Mouse (Mus musculus): ENCODE data around the gene Prkra. TPM values are rescaled to one million over a fixed set of nuclear protein-coding genes. Genes with fewer than 3 reads are reported as not detected.

Prkra gene
- polyA plus RNA-seq, 1 experiment from 2014 or later: 86.2 TPM

GRCm38 (mm10) chr2:76674725-76675427 is 27.1 kb upstream of the Prkra start, which contains the start of gene Plekha3:
Gene Plekha3 (plus strand): TSS chr2:76675281.
- Histone ChIP-seq H3K9me3 (no peaks in the 10 kb centered on the region), H3K27me3 (no peaks in the 10 kb centered on the region), H3K36me3 (no peaks in the 10 kb centered on the region), H3K9ac (replicated peaks) (peak within 1 kb of the TSS; percentile 91), H3K27ac (replicated peaks) (peak within 1 kb of the TSS; percentile 81), H3K4me2 (replicated peaks) (peak within 1 kb of the TSS; percentile 60), H3K4me3 (peak within 1 kb of the TSS; percentile 68), H3K4me1 (peaks cover 17% of the 10 kb centered on the region)
- ATAC-seq (ENCODE audit: low FRiP score, low read depth): peak; percentile 70
- WGBS: 6% methylated on average over 43 of the region's 52 CpGs

DNA sequence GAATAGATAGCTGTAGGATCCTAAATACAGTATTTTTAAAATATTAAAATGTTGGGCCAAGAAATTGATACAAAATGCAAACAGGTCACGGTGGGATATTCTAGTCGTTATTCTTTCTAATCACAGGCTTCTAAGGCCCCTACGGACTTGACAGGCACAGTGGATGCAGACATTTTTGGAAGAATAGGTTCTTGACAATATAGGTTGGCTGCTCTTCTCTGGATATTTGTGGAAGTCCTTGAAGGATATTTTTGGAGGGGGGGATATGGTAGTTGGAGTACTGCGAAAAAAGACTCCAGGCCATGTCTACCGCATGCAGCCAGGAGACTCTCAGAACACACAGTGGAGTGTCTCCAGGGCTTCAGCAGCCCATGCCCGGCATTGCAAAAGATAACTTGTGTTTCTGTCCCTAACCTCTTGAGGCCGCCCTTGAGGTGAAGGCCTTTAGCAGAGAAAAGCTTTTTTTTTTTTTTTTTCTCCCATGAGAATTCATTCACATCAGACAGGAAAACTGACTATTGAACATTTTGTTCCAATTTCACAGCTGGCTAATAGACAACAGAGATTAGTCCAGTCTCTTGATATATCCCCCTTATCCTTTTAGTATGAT is 25.8 kb upstream of the Prkra start:
- WGBS: 41% methylated on average over 7 of the region's 7 CpGs
- peak overlapping the region; percentile 43 for H3K4me3 ChIP-seq
- no peaks in the 10 kb centered on the region for H3K36me3 ChIP-seq
- no peak overlapping the region for H3K9ac ChIP-seq (replicated peaks)
- peaks cover 17% of the 10 kb centered on the region for H3K4me1 ChIP-seq
- H3K27me3 ChIP-seq: no peaks in the 10 kb centered on the region
- no peaks in the 10 kb centered on the region for H3K9me3 ChIP-seq
- ATAC-seq (ENCODE audit: low FRiP score, low read depth): no peak
- peak overlapping the region; percentile 57 for H3K4me2 ChIP-seq (replicated peaks)
- peak overlapping the region; percentile 56 for H3K27ac ChIP-seq (replicated peaks)

DNA sequence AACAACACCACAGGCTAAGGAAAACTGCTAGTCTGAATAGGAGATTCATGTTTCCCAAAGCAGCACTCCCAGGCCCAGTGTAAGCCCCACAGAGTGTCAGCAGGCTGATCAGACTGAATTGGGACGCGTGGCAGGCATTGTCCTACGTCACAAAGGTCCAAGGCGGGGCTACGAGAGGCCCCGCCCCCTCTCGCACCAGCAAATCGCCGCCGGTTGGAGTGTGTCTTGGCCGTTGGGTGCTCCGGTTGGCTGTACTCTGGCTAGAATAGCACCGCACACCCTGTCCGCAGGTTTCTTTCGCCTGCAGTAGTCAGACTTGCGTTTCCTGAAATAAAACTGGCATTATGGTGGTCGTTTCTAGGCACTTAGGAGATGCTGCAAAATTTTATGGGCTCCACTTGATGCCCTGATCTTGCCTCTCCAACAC is 25.2 kb upstream of the Prkra start, which contains the start of gene Fkbp7:
Fkbp7 (minus strand) TSS at position 151 of the 427 bp plus-strand sequence.
- Histone ChIP-seq H3K27ac (replicated peaks) (peak within 1 kb of the TSS; percentile 62), H3K9ac (replicated peaks) (peak within 1 kb of the TSS; percentile 51), H3K36me3 (no peaks in the 10 kb centered on the region), H3K4me3 (peak within 1 kb of the TSS; percentile 43), H3K4me2 (replicated peaks) (peak within 1 kb of the TSS; percentile 57), H3K4me1 (peaks cover 17% of the 10 kb centered on the region), H3K27me3 (no peaks in the 10 kb centered on the region), H3K9me3 (no peaks in the 10 kb centered on the region)
- ATAC-seq (ENCODE audit: low FRiP score, low read depth): peak; percentile 91
- WGBS: under 1% methylated on average over 17 of the region's 17 CpGs

GRCm38 (mm10) chr2:76672134-76672745 is 24.4 kb upstream of the Prkra start:
- no peaks in the 10 kb centered on the region for H3K27me3 ChIP-seq
- no peak for ATAC-seq (ENCODE audit: low FRiP score, low read depth)
- peak overlapping the region; percentile 57 for H3K4me2 ChIP-seq (replicated peaks)
- H3K27ac ChIP-seq (replicated peaks): peak overlapping the region; percentile 62
- no peaks in the 10 kb centered on the region for H3K9me3 ChIP-seq
- 46% methylated on average over 9 of the region's 9 CpGs for WGBS
- no peaks in the 10 kb centered on the region for H3K36me3 ChIP-seq
- H3K4me1 ChIP-seq: peaks cover 17% of the 10 kb centered on the region
- H3K9ac ChIP-seq (replicated peaks): peak overlapping the region; percentile 51
- peak overlapping the region; percentile 43 for H3K4me3 ChIP-seq

GRCm38 (mm10) chr2:76671641-76672040 is 23.8 kb upstream of the Prkra start:
- Histone ChIP-seq H3K36me3 (no peaks in the 10 kb centered on the region), H3K4me2 (replicated peaks) (peak overlapping the region; percentile 57), H3K27ac (replicated peaks) (no peak overlapping the region), H3K27me3 (no peaks in the 10 kb centered on the region), H3K4me1 (peaks cover 13% of the 10 kb centered on the region), H3K9ac (replicated peaks) (no peak overlapping the region), H3K4me3 (peak overlapping the region; percentile 43), H3K9me3 (no peaks in the 10 kb centered on the region)
- 88% methylated on average over 6 of the region's 6 CpGs for WGBS
- no peak for ATAC-seq (ENCODE audit: low FRiP score, low read depth)

GRCm38 (mm10) chr2:76667200-76667599 is 19.4 kb upstream of the Prkra start:
- WGBS: 88% methylated on average over 5 of the region's 5 CpGs
- H3K27me3 ChIP-seq: no peaks in the 10 kb centered on the region
- no peak overlapping the region for H3K4me2 ChIP-seq (replicated peaks)

GRCm38 (mm10) chr2:76665531-76665930 is 17.7 kb upstream of the Prkra start:
- H3K4me2 ChIP-seq (replicated peaks): no peak overlapping the region
- WGBS: 95% methylated on average over 7 of the region's 7 CpGs
- H3K36me3 ChIP-seq: peaks cover 32% of the 10 kb centered on the region
- H3K9ac ChIP-seq (replicated peaks): no peak overlapping the region
- no peaks in the 10 kb centered on the region for H3K4me1 ChIP-seq
- no peak for ATAC-seq (ENCODE audit: low FRiP score, low read depth)
- H3K27ac ChIP-seq (replicated peaks): no peak overlapping the region
- H3K9me3 ChIP-seq: no peaks in the 10 kb centered on the region
- H3K27me3 ChIP-seq: no peaks in the 10 kb centered on the region
- no peak overlapping the region for H3K4me3 ChIP-seq

More at GRCm38 (mm10) chr2:76667200-76667599, 19.4 kb upstream of the Prkra start:
- H3K9me3 ChIP-seq: no peaks in the 10 kb centered on the region
- no peak overlapping the region for H3K9ac ChIP-seq (replicated peaks)
- H3K27ac ChIP-seq (replicated peaks): no peak overlapping the region
- ATAC-seq (ENCODE audit: low FRiP score, low read depth): no peak
- H3K4me3 ChIP-seq: no peak overlapping the region
- no peaks in the 10 kb centered on the region; the same call in 1 of the 2 replicates for H3K4me1 ChIP-seq
- H3K36me3 ChIP-seq: peaks cover 26% of the 10 kb centered on the region

DNA sequence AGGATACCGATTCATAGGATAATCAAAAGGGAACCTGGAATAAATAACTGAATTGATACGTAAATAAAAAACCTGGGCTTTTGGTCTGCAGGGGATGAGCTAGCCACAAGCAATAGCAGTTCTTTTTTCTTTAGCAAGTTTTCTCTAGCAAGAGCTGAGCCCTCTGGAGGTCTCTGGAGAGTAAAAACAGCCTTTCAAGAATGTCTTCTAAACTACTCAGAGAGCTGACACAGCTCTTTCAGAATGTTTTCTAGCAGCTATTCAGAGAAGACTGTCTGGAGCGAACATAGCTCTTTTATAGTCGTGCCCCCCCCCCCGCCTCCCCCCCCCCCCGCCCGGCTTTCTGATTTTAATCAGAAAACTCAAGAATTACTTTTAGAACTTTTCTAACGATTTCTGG is 11.6 kb upstream of the Prkra start:
- no peak for ATAC-seq (ENCODE audit: low FRiP score, low read depth)

DNA sequence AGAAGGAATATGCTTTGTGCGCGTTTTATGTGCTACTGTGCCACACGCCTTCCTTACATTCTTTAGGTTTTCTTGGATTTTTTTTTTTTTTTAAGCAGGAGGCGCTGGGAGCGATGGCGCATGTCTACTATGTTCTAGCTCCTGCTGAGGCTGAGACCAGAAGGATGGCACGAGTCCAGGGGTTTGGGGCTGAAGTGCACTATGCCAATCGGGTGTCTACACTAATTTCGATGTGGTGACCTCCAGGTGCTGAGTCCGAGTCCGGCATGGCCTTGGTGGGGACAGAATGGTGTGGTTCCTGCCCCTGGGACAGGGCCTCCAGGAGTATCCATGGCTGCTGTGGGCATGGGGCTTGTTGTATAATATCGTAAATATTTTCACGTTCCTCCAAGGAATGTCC is 10.7 kb upstream of the Prkra start:
- Histone ChIP-seq H3K27ac (replicated peaks) (no peak overlapping the region), H3K36me3 (peaks cover 14% of the 10 kb centered on the region), H3K4me1 (no peaks in the 10 kb centered on the region), H3K4me2 (replicated peaks) (no peak overlapping the region), H3K9ac (replicated peaks) (no peak overlapping the region), H3K27me3 (no peaks in the 10 kb centered on the region), H3K4me3 (no peak overlapping the region), H3K9me3 (no peaks in the 10 kb centered on the region)
- 84% methylated on average over 13 of the region's 13 CpGs for WGBS
- no peak for ATAC-seq (ENCODE audit: low FRiP score, low read depth)

More for the DNA sequence above, 11.6 kb upstream of the Prkra start:
- Histone ChIP-seq H3K27me3 (no peaks in the 10 kb centered on the region), H3K4me3 (no peak overlapping the region), H3K27ac (replicated peaks) (no peak overlapping the region), H3K9ac (replicated peaks) (no peak overlapping the region), H3K9me3 (no peaks in the 10 kb centered on the region), H3K4me1 (no peaks in the 10 kb centered on the region), H3K36me3 (peaks cover 19% of the 10 kb centered on the region), H3K4me2 (replicated peaks) (no peak overlapping the region)
- WGBS: 57% methylated on average over 6 of the region's 8 CpGs

DNA sequence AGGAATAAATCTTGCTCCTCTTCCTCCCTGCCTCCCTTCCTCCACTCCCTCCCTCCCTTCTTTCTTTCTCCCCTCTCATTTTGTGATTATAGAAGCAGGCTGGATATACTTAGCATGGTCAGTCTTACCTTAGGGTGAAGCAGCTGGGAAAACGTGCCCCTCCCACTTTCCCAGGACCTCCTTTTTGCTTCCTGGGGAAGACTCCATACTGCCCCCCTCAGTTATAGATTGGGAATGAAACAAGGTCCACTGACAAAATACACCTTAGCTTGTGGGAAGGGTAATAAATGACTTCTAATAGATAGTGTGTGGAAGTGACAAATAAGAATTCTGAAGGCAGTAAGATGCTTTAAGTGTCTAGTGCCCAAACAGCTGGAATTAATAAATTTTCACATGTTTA is 8.2 kb upstream of the Prkra start:
- H3K9me3 ChIP-seq: 0 out of 2 replicates have a peak, but pooled peaks cover 2% of the 10 kb centered on the region
- no peak overlapping the region for H3K4me3 ChIP-seq
- no peaks in the 10 kb centered on the region for H3K27me3 ChIP-seq
- ATAC-seq (ENCODE audit: low FRiP score, low read depth): no peak
- 9% methylated on average over 1 of the region's 1 CpGs for WGBS
- no peaks in the 10 kb centered on the region for H3K4me1 ChIP-seq
- no peak overlapping the region for H3K27ac ChIP-seq (replicated peaks)
- H3K36me3 ChIP-seq: no peaks in the 10 kb centered on the region
- no peak overlapping the region for H3K9ac ChIP-seq (replicated peaks)
- no peak overlapping the region for H3K4me2 ChIP-seq (replicated peaks)

DNA sequence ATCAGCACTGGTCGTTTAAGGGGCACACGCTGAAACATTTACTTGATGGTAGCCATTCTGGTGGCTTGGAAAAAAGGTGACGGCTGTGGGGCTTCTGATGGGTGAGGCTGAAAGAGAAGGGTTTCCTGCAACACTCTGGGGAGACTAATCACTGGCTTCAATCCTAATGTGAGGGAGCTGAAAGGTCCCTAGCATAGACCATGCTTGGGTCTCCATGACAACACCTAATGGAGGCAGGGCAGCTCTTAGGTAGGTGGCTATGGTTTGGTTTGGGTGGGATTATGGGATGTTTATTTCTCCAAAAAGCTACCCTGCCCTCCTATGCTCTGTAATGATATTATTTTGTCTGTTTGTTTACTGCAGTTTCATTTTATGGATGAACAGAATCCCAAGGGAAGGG is 7.6 kb upstream of the Prkra start:
- H3K4me1 ChIP-seq: no peaks in the 10 kb centered on the region
- ATAC-seq (ENCODE audit: low FRiP score, low read depth): no peak
- WGBS: 86% methylated on average over 3 of the region's 3 CpGs
- no peaks in the 10 kb centered on the region for H3K36me3 ChIP-seq
- no peak overlapping the region for H3K27ac ChIP-seq (replicated peaks)
- no peaks in the 10 kb centered on the region for H3K27me3 ChIP-seq
- H3K9ac ChIP-seq (replicated peaks): no peak overlapping the region
- H3K4me3 ChIP-seq: no peak overlapping the region
- no peak overlapping the region for H3K4me2 ChIP-seq (replicated peaks)
- 0 out of 2 replicates have a peak, but pooled peaks cover 2% of the 10 kb centered on the region for H3K9me3 ChIP-seq

DNA sequence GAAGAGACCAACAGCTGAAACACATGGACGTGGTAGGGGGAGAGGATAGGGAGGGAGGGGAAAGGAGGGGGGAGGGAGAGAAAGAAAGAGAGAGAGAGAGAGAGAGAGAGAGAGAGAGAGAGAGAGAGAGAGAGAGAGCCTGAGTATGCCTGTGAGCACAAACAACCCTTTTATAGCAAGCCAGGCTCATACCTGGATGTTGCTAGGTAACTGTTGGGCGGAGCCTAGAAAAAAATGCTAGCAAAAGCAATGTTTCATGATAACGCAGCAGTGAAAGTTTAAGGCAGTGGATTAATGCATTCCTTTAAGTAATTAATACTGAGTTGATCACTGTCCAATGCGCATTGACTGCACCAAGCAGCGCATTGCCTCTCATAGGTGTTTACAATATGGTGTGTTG is 6.8 kb upstream of the Prkra start:
- H3K4me3 ChIP-seq: no peak overlapping the region
- H3K4me1 ChIP-seq: no peaks in the 10 kb centered on the region
- 0 out of 2 replicates have a peak, but pooled peaks cover 2% of the 10 kb centered on the region for H3K9me3 ChIP-seq
- no peak for ATAC-seq (ENCODE audit: low FRiP score, low read depth)
- no peaks in the 10 kb centered on the region for H3K36me3 ChIP-seq
- H3K4me2 ChIP-seq (replicated peaks): no peak overlapping the region
- H3K27me3 ChIP-seq: no peaks in the 10 kb centered on the region
- H3K27ac ChIP-seq (replicated peaks): no peak overlapping the region
- no peak overlapping the region for H3K9ac ChIP-seq (replicated peaks)
- 81% methylated on average over 5 of the region's 5 CpGs for WGBS

Measured in midbrain, embryonic 12.5 days (tissue).